Mouse (Mus musculus) left cerebral cortex, adult 2 months (tissue): ENCODE data around the gene March7. TPM values are rescaled to one million over a fixed set of nuclear protein-coding genes. Genes with fewer than 3 reads are reported as not detected.

Experiments
- DNase-seq, 2 experiments: peaks; one replicate each; pipeline ENCODE4 v3.0.0; 2021 to 2022; ENCODE audit warnings: low spot score in 2 of 2, mixed read lengths in 1 of 2; ENCODE audit errors: extremely low spot score in 1 of 2
- H3K27ac ChIP-seq: fragments of 200-600 bp; 2 replicates; pipeline ENCODE4 v1.8.1; 2022
- H3K4me3 ChIP-seq: fragments of 200-600 bp; 2 replicates; pipeline ENCODE4 v1.8.1; 2022
- CTCF ChIP-seq: fragments of 200-600 bp; IDR thresholded peaks from 2 replicates; pipeline ENCODE4 v1.8.1; 2022; ENCODE audit warnings: antibody characterized with exemption, mild to moderate bottlenecking, moderate library complexity
- intact Hi-C: fragments of 180-260 bp; cut with DNase I; formaldehyde crosslinking; loops from one replicate; pipeline ENCODE4 v1.15.1; 2025
- long read RNA-seq, 2 experiments: library from polyadenylated mRNA; stranded (forward); transcript quantifications; one replicate each; pipeline ENCODE4 v2.0.0; 2021; ENCODE audit warnings: borderline mapping rate in 2 of 2
- total RNA-seq, 2 experiments: library from RNA; stranded (reverse); gene quantifications; 2 replicates each; pipeline ENCODE4 v1.2.3; 2021

Gene March7
- 10 to 100 TPM; 60.3 to 60.7 TPM for total RNA-seq
- long read RNA-seq, experiment 1, transcript March7-203 (10 exons, 3,594 nt): major isoform, 36 of 60 reads
- long read RNA-seq, experiment 1, partial matches to known transcripts: 3 of 60 reads
- long read RNA-seq, experiment 1, other reads (novel, unspliced or antisense): 20 of 60 reads
- long read RNA-seq, experiment 2, transcript March7-203 (10 exons, 3,594 nt): major isoform, 14 of 38 reads
- long read RNA-seq, experiment 2, partial matches to known transcripts: 5 of 38 reads
- long read RNA-seq, experiment 2, other reads (novel, unspliced or antisense): 19 of 38 reads

GRCm38 (mm10) chr2:60209703-60210651 lies at the start of gene March7, which contains the start of gene Baz2b:
Gene March7 (plus strand): TSS chr2:60209887.
Gene Baz2b (minus strand): TSS chr2:60209839.
- DNase-seq: peak; percentile 88 to 90
- peak; percentile 36 for TF ChIP-seq CTCF
- H3K27ac ChIP-seq: peak within 1 kb of the TSS; percentile 95
- intact Hi-C loops: loop anchor here (2.0 to 10.0 kb wide), 6 partner anchors 37 to 675 kb away; partner anchors contain the start of gene Cd302
- peak within 1 kb of the TSS; percentile 85 for H3K4me3 ChIP-seq

GRCm38 (mm10) chr2:60163744-60164143 lies 45.9 kb upstream of the March7 start:
- no peak overlapping the region for H3K4me3 ChIP-seq
- intact Hi-C loops: no loop called here
- TF ChIP-seq CTCF: no peak
- no peak overlapping the region for H3K27ac ChIP-seq
- no peak for DNase-seq

- Histone ChIP-seq H3K27ac (no peak overlapping the region), H3K4me3 (no peak overlapping the region)
- no peak for DNase-seq
- TF ChIP-seq CTCF: no peak
- intact Hi-C loops: no loop called here
Measured at GRCm38 (mm10) chr2:60165679-60166078, 44.0 kb upstream of the March7 start.

- no peak for TF ChIP-seq CTCF
- DNase-seq: no peak
- H3K27ac ChIP-seq: no peak overlapping the region
- intact Hi-C loops: no loop called here
- H3K4me3 ChIP-seq: no peak overlapping the region
Measured at GRCm38 (mm10) chr2:60166878-60167277, 42.8 kb upstream of the March7 start.

GRCm38 (mm10) chr2:60171786-60172530 lies 37.7 kb upstream of the March7 start:
- H3K4me3 ChIP-seq: no peak overlapping the region
- intact Hi-C loops: no loop called here
- no peak; the same call in 1 of the 2 replicates for TF ChIP-seq CTCF
- no peak for DNase-seq
- no peak overlapping the region for H3K27ac ChIP-seq

DNA sequence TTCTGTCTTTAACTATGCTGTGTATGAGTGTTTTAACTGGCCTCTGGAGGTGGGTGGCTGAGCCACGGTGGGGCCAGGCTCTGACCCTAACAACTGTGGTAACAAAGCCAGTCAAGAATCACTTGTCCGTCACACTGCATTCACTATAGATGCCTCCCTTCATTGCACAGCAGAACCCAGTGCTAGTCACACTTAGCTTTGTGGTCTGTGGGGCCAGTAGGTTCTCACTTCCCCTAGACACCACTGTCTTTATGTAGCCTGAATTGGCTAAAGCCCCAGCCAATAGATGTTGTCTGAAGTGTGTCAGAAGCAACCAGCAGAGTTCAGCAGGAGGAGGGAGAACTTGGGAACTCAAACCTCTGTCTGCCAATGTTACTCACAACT lies 37.2 kb upstream of the March7 start:
- intact Hi-C loops: no loop called here
- no peak overlapping the region for H3K27ac ChIP-seq
- TF ChIP-seq CTCF: no peak
- no peak overlapping the region for H3K4me3 ChIP-seq
- DNase-seq: no peak

DNA sequence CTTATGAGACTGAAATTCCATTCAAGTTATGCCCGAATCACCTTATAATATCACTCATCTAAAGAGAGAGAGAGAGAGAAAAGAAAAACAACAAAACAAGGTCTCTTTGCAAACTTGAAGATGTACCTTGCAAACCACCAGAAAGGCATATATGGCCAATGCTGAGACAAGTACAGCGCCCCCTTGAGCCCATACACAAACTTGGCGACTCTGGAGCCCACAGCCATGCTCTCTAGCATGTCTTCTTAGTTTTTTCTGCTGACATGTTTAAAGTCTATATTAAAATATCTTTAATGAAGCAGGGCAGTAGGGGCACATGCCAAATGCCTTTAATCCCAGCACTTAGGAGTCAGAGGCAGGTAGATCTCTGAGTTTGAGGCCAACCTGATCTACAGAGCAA lies 36.5 kb upstream of the March7 start:
- intact Hi-C loops: no loop called here
- no peak overlapping the region for H3K27ac ChIP-seq
- no peak overlapping the region for H3K4me3 ChIP-seq
- no peak for DNase-seq
- no peak; the same call in none of the 2 replicates for TF ChIP-seq CTCF

DNA sequence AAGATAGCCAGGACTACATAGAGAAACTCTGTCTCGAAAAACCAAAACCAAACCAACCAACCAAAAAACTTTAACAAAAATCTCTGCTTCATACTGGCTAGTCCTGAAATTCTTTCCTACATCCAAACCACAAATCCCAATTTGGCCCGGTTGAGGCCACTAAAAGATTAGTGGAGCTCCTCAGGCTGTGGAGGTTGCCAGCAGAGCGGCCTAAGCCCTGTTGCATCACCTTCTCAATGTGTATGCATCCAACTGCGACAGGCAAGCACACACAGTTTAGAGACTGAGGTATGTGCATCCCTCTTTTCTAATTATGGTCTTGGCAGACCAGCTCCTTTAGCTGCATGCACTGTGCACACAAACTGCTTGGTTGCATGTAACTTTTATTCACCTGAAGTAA lies 36.1 kb upstream of the March7 start:
- H3K4me3 ChIP-seq: no peak overlapping the region
- intact Hi-C loops: no loop called here
- no peak for TF ChIP-seq CTCF

DNA sequence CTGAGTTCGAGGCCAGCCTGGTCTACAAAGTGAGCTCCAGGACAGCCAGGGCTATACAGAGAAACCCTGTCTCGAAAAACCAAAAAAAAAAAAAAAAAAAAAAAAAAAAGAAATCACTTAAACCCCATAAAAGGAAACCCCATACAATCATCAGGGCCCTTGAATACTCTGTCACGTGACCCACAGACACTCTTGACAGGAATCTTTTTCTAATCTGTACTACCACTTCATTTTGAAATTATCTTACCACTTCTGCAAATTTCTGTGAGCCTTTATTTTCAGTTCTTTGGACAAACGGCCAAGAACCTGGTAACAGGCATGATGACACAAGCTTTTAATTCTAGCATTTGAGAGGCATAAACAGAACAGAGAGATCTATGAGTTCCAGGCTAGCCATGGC lies 34.6 kb upstream of the March7 start:
- no peak for TF ChIP-seq CTCF
- Histone ChIP-seq H3K4me3 (no peak overlapping the region), H3K27ac (no peak overlapping the region)
- intact Hi-C loops: no loop called here
- DNase-seq: no peak

More for the DNA sequence above, 36.1 kb upstream of the March7 start:
- no peak for DNase-seq
- H3K27ac ChIP-seq: no peak overlapping the region

DNA sequence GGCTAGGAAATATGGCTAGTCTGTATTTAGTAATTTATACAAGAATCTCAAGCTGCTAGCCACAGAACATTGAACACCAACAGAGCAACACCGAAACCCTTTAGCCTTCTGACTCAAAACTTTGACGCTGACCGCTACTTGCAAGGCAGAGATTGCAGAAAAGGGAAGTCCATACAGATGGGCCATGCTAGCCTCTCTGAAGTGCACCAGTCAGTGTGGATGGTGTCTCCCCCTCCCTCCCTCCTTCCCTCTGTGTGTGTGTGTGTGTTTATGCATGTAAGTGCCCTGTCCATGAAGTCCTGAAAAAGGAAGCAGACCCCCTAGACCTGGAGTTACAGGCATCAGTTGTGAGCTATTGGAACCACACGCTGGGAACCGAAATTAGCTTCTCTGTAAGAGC lies 33.6 kb upstream of the March7 start:
- H3K4me3 ChIP-seq: no peak overlapping the region
- no peak for DNase-seq
- H3K27ac ChIP-seq: no peak overlapping the region
- intact Hi-C loops: no loop called here
- no peak for TF ChIP-seq CTCF

- DNase-seq: no peak
- no peak overlapping the region for H3K27ac ChIP-seq
- intact Hi-C loops: no loop called here
- no peak overlapping the region for H3K4me3 ChIP-seq
- TF ChIP-seq CTCF: no peak
Measured at GRCm38 (mm10) chr2:60177490-60177889, 32.2 kb upstream of the March7 start.
